Mouse (Mus musculus) embryo, embryonic 10.5 days (tissue): ENCODE data around the gene Xrn2.

Experiments used
- DNase-seq: peaks from one replicate; pipeline ENCODE4 v3.0.0-alpha.2; 2015; ENCODE audit warnings: low spot score

Xrn2 gene

DNA sequence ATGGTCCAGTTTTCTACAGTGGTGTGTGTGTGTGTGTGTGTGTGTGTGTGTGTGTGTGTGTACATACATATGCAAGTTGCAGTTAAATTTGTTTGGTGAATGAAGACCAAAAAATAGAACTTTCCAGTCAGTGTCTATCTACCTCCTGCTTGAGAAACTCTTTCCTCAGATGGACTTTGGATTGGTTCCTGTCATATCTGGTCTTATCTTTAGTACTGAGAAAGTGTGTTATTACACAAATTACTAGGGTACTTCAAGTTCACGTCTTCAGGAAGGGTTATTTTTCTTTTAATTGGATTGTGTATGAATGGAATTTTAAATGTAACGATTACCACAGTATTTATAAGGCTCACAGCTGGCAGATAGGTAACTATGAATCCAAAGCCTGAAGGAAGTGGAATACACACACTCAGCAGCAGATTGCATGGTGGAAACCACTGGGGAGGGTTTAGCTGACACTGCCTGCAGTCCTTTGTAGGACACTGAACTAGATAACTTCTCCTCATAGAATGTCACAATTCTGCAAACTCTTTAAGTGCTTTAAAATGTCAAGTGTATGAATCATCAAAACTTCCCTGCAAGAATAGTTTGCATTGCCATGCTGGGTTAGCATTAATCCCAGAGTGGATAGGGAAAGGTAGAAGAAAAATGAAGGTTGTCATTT, 40.6 kb downstream of the Xrn2 start:
- DNase-seq = no peak

DNA sequence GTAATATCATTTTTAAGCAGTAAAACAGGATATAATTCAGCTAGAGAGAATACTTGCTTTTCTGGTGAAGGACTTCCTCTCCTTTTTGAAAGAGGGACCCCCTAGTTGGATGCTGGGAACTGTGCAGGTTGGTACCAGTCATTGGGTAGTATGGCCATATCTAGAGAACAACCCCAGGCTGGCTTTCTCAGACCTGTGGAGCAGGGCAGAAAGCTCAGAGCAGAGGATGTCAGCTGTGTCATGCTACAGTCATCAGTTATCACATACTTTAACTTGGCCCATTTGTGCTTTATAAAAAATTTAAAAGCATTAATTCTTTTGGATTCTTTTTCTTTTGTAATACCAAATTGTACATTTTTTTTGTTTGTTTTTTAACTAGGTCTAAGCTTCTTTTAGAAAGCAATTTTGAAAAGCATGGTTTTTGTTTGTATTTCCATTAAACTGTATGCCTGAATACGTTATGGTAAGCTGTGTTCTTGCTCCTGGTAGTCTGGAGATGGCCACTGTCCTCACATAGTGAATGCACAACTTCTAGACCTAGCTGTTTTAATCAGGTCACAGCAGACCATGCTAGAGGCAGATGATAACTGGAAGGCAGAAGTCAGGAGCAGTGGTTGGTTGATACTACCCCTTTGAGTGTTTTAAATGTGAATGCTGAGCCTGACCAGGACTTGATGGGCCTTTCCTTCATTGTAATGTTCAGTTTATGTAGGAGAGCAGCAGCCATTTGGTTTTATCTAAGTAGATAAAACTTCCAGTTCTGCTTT, 54.9 kb downstream of the Xrn2 start:
- no peak for DNase-seq

DNA sequence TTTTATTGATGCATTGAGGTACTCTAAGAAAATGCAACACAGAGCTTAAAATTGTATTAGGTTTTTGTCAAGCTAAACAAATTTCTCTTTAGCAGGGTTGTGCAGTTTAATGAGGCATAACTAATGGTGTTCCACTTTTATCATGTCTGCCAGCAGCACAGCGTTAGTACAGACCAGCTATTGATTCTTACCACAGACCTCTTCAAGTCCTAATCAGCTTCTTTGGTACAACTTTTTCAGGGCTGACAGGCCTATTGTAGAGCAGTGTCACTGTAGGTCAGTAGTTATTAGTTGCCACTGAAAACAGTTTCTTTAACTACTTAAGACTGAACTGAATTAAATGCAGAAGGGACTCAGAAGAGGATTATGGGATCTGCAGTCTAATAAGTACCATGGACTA, 56.3 kb downstream of the Xrn2 start:
- no peak for DNase-seq

- DNase-seq = no peak
Observed at GRCm38 (mm10) chr2:147070305-147070704, 57.5 kb downstream of the Xrn2 start.

- DNase-seq = no peak
Observed at GRCm38 (mm10) chr2:147073962-147074361, 61.2 kb downstream of the Xrn2 start.

DNA sequence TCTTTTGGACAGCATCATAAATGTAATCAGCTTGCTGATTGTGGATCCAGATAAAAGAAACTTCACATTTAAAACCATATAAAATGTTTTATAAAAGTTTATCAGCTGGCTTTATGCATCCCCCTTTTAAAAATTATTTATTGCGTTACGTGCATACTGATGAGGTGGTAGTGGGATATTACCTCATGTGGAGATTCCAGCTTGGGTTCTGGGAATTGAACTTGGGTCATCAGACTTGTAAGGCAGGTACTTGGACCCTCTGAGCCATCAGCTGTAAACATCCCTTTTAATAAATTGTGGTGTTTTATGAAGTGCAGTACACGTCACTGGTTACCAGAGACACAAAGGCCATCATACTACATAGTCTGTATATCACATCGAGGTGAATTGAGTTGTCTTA, 61.6 kb downstream of the Xrn2 start:
- no peak for DNase-seq

DNA sequence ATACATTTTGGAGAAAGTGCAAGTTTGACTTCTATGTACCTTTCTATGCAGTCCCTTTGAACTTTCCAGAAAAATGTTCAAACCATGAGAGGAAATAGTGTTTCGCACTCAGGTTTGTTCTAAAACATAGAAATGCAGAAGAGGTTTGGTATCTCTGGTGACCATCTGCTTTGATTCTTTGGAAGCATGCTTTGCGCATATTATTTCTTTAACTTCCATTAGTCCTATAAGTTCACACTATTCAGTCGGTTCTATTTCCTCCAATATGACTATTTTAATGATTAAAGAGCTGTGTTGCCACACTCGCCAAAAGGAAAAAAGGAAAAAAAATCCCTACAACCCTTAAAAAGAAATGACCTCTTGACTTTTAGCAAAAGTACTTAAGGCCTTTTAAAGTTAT, 69.6 kb downstream of the Xrn2 start:
- DNase-seq = peak; percentile 51

DNA sequence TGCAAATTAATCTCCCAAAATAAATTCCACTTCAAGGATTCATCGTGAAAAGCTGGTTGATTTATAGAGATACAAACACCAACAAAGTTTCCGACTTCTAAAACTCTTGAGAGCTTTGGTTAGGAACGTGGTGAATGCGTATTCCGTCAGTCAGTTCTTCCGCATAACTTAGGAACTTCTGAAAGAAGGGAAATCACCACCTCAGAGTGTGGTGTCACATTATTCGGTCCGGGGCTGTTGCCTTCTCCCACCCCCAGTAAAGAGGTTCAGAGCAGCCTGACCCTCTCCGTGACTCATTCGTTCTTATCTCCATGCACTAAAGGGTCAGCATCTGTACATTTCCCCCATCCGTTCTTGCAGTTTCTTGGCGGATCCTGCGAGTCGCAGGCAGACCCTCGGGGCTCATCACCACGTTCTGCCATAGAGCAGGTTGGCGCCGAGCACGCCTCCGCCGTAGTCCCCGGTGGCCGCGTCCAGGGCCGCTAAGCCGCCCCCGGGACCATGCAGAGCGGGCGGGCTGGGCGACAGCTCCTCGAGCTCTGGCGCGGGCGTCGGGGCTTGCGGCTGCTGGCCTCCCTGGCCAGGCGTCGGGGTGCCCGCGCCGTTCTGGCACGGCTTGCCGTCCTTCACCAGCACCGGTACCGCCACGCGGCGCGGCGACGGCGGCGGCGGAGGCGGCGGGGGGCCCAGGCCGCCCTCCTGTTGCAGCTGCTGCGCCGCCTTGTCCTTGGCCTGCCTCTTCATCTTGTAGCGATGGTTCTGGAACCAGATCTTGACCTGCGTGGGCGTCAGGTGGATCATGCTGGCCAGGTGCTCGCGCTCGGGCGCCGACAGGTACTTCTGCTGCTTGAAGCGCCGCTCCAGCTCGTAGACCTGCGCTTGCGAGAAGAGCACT, 70.9 kb downstream of the Xrn2 start:
- peak; percentile 68 for DNase-seq

DNA sequence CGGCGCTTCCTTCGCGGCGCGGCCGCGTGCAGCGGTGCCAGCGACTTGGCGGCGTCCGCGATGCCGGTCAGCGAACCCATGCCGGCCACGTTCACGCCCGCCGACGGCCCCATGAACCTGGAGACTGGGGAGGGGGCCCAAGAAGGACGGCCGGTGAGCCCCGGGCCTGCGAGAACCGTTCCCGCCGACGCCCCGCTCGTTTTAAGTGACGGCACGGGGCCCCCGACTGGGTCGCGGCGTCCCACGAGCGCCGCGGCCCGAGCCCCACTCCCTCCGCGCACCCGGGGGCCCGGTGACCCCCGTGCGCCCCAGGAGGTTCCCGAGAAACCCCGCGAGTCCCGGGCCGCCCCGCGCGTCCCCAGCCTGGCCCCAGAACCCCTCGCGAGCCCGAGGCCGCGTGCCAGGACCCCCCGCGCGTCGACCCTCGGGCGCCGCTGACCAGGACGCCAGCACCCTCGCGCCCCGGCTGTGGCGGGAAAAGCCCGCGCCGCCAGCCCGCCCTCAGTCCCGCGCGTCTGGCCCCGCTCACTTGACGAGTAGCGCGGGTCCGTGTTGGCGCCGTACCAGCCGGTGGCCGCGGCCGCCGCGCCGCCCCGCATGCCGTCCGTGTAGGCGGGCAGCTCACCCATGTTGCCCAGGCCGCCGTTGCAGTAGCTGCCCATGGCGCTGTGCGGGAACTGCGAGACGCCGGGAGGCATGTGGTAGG, 71.7 kb downstream of the Xrn2 start:
- no peak for DNase-seq

GRCm38 (mm10) chr2:147085072-147085870, 72.5 kb downstream of the Xrn2 start, which contains the start of gene Nkx2-4:
Gene Nkx2-4 (minus strand): TSS chr2:147085445.
- peak; percentile 57 for DNase-seq

DNA sequence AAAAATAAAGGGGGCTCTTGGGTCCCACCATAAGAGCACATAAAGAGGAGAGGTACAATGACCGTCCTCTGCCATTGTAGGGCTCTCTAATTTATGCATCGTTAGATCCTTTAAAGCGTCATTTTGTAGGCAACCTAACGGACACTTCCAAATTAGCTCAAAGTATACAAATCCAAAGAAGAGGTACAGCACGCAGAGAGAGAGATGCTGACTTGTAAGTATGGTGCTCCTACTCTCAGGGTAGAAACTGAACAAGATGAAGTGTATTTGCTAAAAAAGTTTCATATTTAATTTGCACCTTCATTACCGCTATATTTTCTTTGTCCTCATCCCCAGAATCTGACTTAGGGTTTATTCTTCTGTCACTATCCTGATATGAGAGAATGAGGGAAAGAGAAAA, 73.1 kb downstream of the Xrn2 start:
- DNase-seq = peak; percentile 53

DNA sequence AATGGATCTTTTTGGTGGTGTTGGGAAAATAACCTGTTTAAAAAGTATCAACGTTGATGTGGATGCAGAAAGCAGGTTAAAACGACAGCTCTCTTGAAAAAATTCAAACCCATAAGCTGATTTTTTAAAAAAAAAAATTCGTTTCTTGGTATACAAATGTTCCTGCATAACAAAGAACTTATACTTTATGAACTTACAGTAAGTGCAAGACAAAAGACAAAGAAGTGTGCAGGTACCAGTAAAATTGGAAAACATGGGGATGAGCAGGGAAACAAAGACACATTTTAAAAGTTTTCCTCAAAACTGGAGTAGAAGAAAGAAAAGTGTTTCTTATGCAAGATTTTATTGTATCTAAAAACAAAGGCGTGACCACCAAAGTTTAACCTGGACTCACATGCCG, 73.6 kb downstream of the Xrn2 start:
- no peak for DNase-seq

- DNase-seq = no peak
Observed at GRCm38 (mm10) chr2:147119736-147120135, 106.9 kb downstream of the Xrn2 start.

- DNase-seq = no peak
Observed at GRCm38 (mm10) chr2:147127366-147127765, 114.6 kb downstream of the Xrn2 start.
